Mouse (Mus musculus) urinary bladder, adult 2 months (tissue): ENCODE results near the gene Pkmyt1. TPM values are rescaled to one million over a fixed set of nuclear protein-coding genes. Genes with fewer than 3 reads are reported as not detected.
A peak's percentile ranks its signal among the peaks of the same experiment; 100 is the strongest.

ENCODE experiments used
- DNase-seq: peaks from one replicate; pipeline ENCODE4 v3.0.0; 2022; ENCODE audit warnings: low spot score
- polyA plus RNA-seq: library from polyadenylated mRNA; depleted of rRNA; stranded (reverse); fragments of >200 nt; gene quantifications from 2 replicates; pipeline ENCODE4 v1.2.3, GENCODE M21; 2012; rRNA removed

The Pkmyt1 gene
- polyA plus RNA-seq: 10.4 and 15.3 TPM in 2 replicates

- peak; percentile 90 for DNase-seq
Measured at GRCm38 (mm10) chr17:23725999-23726757, at the start of gene Pkmyt1. Gene Pkmyt1, plus strand, starts transcription at chr17:23726336.

- peak; percentile 62 for DNase-seq
Measured at GRCm38 (mm10) chr17:23676473-23677031, 49.6 kb upstream of the Pkmyt1 start.

- peak; percentile 73 for DNase-seq
Measured at GRCm38 (mm10) chr17:23677236-23677679, 48.9 kb upstream of the Pkmyt1 start, which contains the start of gene Tnfrsf12a. Gene Tnfrsf12a, minus strand, starts transcription at chr17:23677468.

GRCm38 (mm10) chr17:23679127-23679835, 46.9 kb upstream of the Pkmyt1 start, which contains the start of gene Cldn6:
Gene Cldn6, plus strand, starts transcription at chr17:23679249.
- no peak for DNase-seq

- DNase-seq: no peak
Measured at GRCm38 (mm10) chr17:23680336-23680735, 45.8 kb upstream of the Pkmyt1 start.

- no peak for DNase-seq
Measured at GRCm38 (mm10) chr17:23681086-23681485, 45.0 kb upstream of the Pkmyt1 start.

GRCm38 (mm10) chr17:23682092-23682491, 44.0 kb upstream of the Pkmyt1 start:
- no peak for DNase-seq

GRCm38 (mm10) chr17:23682530-23682929, 43.6 kb upstream of the Pkmyt1 start:
- no peak for DNase-seq

- no peak for DNase-seq
Measured at GRCm38 (mm10) chr17:23683226-23683625, 42.9 kb upstream of the Pkmyt1 start.

GRCm38 (mm10) chr17:23683856-23684672, 42.1 kb upstream of the Pkmyt1 start, which contains the start of gene Cldn9:
Gene Cldn9, minus strand, starts transcription at chr17:23684026.
- no peak for DNase-seq

- no peak for DNase-seq
Measured at GRCm38 (mm10) chr17:23694491-23694890, 31.6 kb upstream of the Pkmyt1 start.

- DNase-seq: no peak
Measured at GRCm38 (mm10) chr17:23695801-23696200, 30.3 kb upstream of the Pkmyt1 start.

GRCm38 (mm10) chr17:23699131-23700077, 26.7 kb upstream of the Pkmyt1 start:
- peak; percentile 51 for DNase-seq

GRCm38 (mm10) chr17:23700079-23700478, 26.1 kb upstream of the Pkmyt1 start:
- DNase-seq: peak; percentile 73

- DNase-seq: no peak
Measured at GRCm38 (mm10) chr17:23703301-23703700, 22.8 kb upstream of the Pkmyt1 start.

GRCm38 (mm10) chr17:23704741-23705140, 21.4 kb upstream of the Pkmyt1 start:
- no peak for DNase-seq

GRCm38 (mm10) chr17:23705525-23706104, 20.5 kb upstream of the Pkmyt1 start:
- DNase-seq: no peak

- DNase-seq: peak; percentile 64
Measured at GRCm38 (mm10) chr17:23706212-23706611, 19.9 kb upstream of the Pkmyt1 start.

- DNase-seq: no peak
Measured at GRCm38 (mm10) chr17:23717003-23717402, 9.1 kb upstream of the Pkmyt1 start.

- DNase-seq: no peak
Measured at GRCm38 (mm10) chr17:23719455-23719854, 6.7 kb upstream of the Pkmyt1 start.
